Mouse (Mus musculus) midbrain, embryonic 14.5 days (tissue): Measurements from ENCODE around the gene Olfr558. TPM values are rescaled to one million over a fixed set of nuclear protein-coding genes. Genes with fewer than 3 reads are reported as not detected.

Source experiments
- ATAC-seq: fragments of 200-750 bp; cut with Nextera tagmentation; 2 replicates; pipeline ENCODE4 v1.8.0; 2017; ENCODE audit warnings: moderate number of reproducible peaks, moderate library complexity; ENCODE audit not compliant: low FRiP score, low TSS enrichment
- DNase-seq: peaks from one replicate; pipeline ENCODE4 v3.0.0-alpha.2; 2015
- H3K27ac ChIP-seq: fragments of 300-500 bp; sonication (generic); replicated peaks from 2 replicates; pipeline ENCODE4 v1.5.1; 2014; ENCODE audit warnings: mild to moderate bottlenecking, low read depth, low read length, moderate library complexity
- H3K27me3 ChIP-seq: fragments of 300-500 bp; sonication (generic); 2 replicates; pipeline ENCODE4 v1.6.1; 2014; ENCODE audit warnings: low read length, control low read depth, mixed read lengths; ENCODE audit not compliant: control insufficient read depth, insufficient read depth
- H3K36me3 ChIP-seq: fragments of 300-500 bp; sonication (generic); 2 replicates; pipeline ENCODE4 v1.6.1; 2014; ENCODE audit warnings: low read length, control low read depth; ENCODE audit not compliant: control insufficient read depth, insufficient read depth
- H3K4me1 ChIP-seq: fragments of 300-500 bp; sonication (generic); 2 replicates; pipeline ENCODE4 v1.6.1; 2014; ENCODE audit warnings: mild to moderate bottlenecking, antibody characterized with exemption, low read length, control low read depth; ENCODE audit not compliant: control insufficient read depth, insufficient read depth
- H3K4me2 ChIP-seq: fragments of 300-500 bp; sonication (generic); 2 replicates; pipeline ENCODE4 v1.6.1; 2014; ENCODE audit warnings: mild to moderate bottlenecking, low read length, moderate library complexity
- H3K4me3 ChIP-seq: fragments of 300-500 bp; sonication (generic); replicated peaks from 2 replicates; pipeline ENCODE4 v1.5.1; 2014; ENCODE audit warnings: low read depth, low read length
- H3K9ac ChIP-seq: fragments of 300-500 bp; sonication (generic); replicated peaks from 2 replicates; pipeline ENCODE4 v1.6.1; 2014; ENCODE audit warnings: mild to moderate bottlenecking, low read length, moderate library complexity
- H3K9me3 ChIP-seq: fragments of 300-500 bp; sonication (generic); 2 replicates; pipeline ENCODE4 v1.6.1; 2016; ENCODE audit warnings: low read length, control low read depth, mixed read lengths; ENCODE audit not compliant: control insufficient read depth
- WGBS: fragments of 180-500 bp; shearing (Covaris S2); extraction: QIAGEN DNeasy Blood & Tissue Kit; methylation state at CpG from one replicate; pipeline ENCODE4 v1.1.7; 2014; 5-methylcytosine and 5-hydroxymethylcytosine counted together
- polyA plus RNA-seq: library from polyadenylated mRNA; unstranded; fragments of >200 nt; fragmentation: Nextera tagmentation; extraction: Ambion mirVana; gene quantifications from 2 replicates; pipeline ENCODE4 v1.2.1, GENCODE M21; 2014

Olfr558 gene
- polyA plus RNA-seq = not detected in 2 replicates

- H3K4me1 ChIP-seq = no peaks in the 10 kb centered on the region
- no peak for DNase-seq
- H3K9me3 ChIP-seq = no peaks in the 10 kb centered on the region
- H3K36me3 ChIP-seq = no peaks in the 10 kb centered on the region
- H3K27me3 ChIP-seq = no peaks in the 10 kb centered on the region
- no peak within 1 kb of the TSS for H3K4me2 ChIP-seq
- no peak for ATAC-seq
- H3K9ac ChIP-seq = no peak within 1 kb of the TSS
- no peak within 1 kb of the TSS for H3K4me3 ChIP-seq
- no peak within 1 kb of the TSS for H3K27ac ChIP-seq
Measured at GRCm38 (mm10) chr7:102701915-102702314, at the start of gene Olfr558. Olfr558 (plus strand) TSS chr7:102702215.

- no peaks in the 10 kb centered on the region for H3K4me1 ChIP-seq
- WGBS = 73% methylated on average over 1 of the region's 1 CpGs
- no peaks in the 10 kb centered on the region for H3K27me3 ChIP-seq
- no peak for ATAC-seq
- DNase-seq = no peak
- no peaks in the 10 kb centered on the region for H3K36me3 ChIP-seq
- no peak within 1 kb of the TSS for H3K27ac ChIP-seq
- H3K9ac ChIP-seq = no peak within 1 kb of the TSS
- no peak within 1 kb of the TSS for H3K4me2 ChIP-seq
- no peak within 1 kb of the TSS for H3K4me3 ChIP-seq
- H3K9me3 ChIP-seq = no peaks in the 10 kb centered on the region
Measured at GRCm38 (mm10) chr7:102658523-102658922, 43.5 kb upstream of the Olfr558 start, which contains the start of gene Olfr555. Olfr555 (plus strand) TSS chr7:102658823.

GRCm38 (mm10) chr7:102664599-102664998, 37.4 kb upstream of the Olfr558 start, which contains the start of gene Olfr556:
Olfr556 (plus strand) TSS chr7:102664899.
- H3K9me3 ChIP-seq = no peaks in the 10 kb centered on the region
- no peak for ATAC-seq

GRCm38 (mm10) chr7:102665378-102665777, 36.6 kb upstream of the Olfr558 start:
- DNase-seq (peak; percentile 66), ATAC-seq (no peak)
- no peak overlapping the region for H3K9ac ChIP-seq
- H3K4me1 ChIP-seq = no peaks in the 10 kb centered on the region
- WGBS = 45% methylated on average over 2 of the region's 2 CpGs
- no peaks in the 10 kb centered on the region for H3K9me3 ChIP-seq
- H3K36me3 ChIP-seq = no peaks in the 10 kb centered on the region
- no peaks in the 10 kb centered on the region for H3K27me3 ChIP-seq
- H3K4me3 ChIP-seq = no peak overlapping the region
- H3K27ac ChIP-seq = no peak overlapping the region
- no peak overlapping the region for H3K4me2 ChIP-seq

More at GRCm38 (mm10) chr7:102664599-102664998, 37.4 kb upstream of the Olfr558 start, which contains the start of gene Olfr556:
- Histone ChIP-seq H3K27me3 (no peaks in the 10 kb centered on the region), H3K4me2 (no peak within 1 kb of the TSS), H3K4me1 (no peaks in the 10 kb centered on the region), H3K27ac (no peak within 1 kb of the TSS), H3K9ac (no peak within 1 kb of the TSS), H3K4me3 (no peak within 1 kb of the TSS), H3K36me3 (no peaks in the 10 kb centered on the region)
- 32% methylated on average over 3 of the region's 3 CpGs for WGBS
- no peak for DNase-seq

DNA sequence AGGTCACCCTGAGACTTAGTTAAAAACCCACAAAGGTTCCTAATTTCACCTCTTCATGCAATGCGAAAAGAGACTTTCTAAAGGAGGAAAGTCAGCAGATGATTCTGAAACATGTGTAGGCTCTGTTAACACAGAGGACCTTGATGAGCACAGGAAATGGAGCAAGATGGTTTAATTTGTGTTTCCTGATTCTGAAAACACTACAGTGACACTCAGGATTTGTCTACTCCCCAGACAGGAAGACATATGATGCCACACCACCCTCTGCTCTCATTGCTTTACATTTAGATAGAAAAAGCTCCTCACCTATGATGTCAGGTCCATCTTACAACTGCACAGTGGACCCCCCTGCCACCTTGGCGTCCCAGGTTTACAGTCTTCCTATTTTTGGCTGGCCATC, 25.8 kb upstream of the Olfr558 start:
- Histone ChIP-seq H3K4me1 (no peaks in the 10 kb centered on the region), H3K9ac (no peak overlapping the region), H3K27me3 (no peaks in the 10 kb centered on the region), H3K27ac (no peak overlapping the region), H3K4me3 (no peak overlapping the region), H3K36me3 (no peaks in the 10 kb centered on the region), H3K4me2 (no peak overlapping the region), H3K9me3 (no peaks in the 10 kb centered on the region)
- no peak for ATAC-seq
- WGBS = 84% methylated on average over 2 of the region's 2 CpGs
- no peak for DNase-seq

DNA sequence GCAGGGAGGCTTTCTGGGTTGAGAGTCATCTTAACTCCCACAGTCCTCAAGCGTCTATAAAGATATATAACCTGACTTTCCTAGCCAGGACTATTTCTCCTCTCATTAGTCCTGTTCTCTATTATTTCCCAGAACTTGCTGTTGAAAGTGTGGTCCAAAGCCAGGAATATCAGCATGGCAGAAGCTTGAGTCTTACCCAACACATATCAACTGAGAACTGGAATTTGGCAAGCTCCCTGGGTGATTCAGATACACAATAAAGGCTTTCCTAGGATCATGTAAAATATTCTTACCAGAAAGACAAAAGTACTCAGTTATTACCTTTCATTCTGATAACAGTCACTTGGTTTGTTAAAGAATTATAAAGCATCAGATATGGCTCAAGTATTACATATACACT, 20.1 kb upstream of the Olfr558 start:
- 93% methylated on average over 1 of the region's 1 CpGs for WGBS
- Histone ChIP-seq H3K9me3 (no peaks in the 10 kb centered on the region), H3K27me3 (no peaks in the 10 kb centered on the region), H3K4me2 (no peak overlapping the region), H3K36me3 (no peaks in the 10 kb centered on the region), H3K9ac (no peak overlapping the region), H3K4me1 (no peaks in the 10 kb centered on the region), H3K4me3 (no peak overlapping the region), H3K27ac (no peak overlapping the region)
- DNase-seq (no peak), ATAC-seq (no peak)

- Histone ChIP-seq H3K36me3 (no peaks in the 10 kb centered on the region), H3K4me3 (peak within 1 kb of the TSS; percentile 61), H3K9ac (peak within 1 kb of the TSS; percentile 62), H3K27me3 (no peaks in the 10 kb centered on the region), H3K4me2 (peak within 1 kb of the TSS; percentile 65), H3K4me1 (0 out of 2 replicates have a peak, but pooled peaks cover 3% of the 10 kb centered on the region), H3K27ac (peak within 1 kb of the TSS; percentile 57; the same call in 1 of the 2 replicates), H3K9me3 (no peaks in the 10 kb centered on the region)
- ATAC-seq = peak; percentile 99
- DNase-seq = peak; percentile 96
- under 1% methylated on average over 40 of the region's 40 CpGs for WGBS
Measured at GRCm38 (mm10) chr7:102686944-102687501, 15.0 kb upstream of the Olfr558 start, which contains the start of gene Trim68. Trim68 (minus strand) TSS chr7:102687327.

- no peak within 1 kb of the TSS for H3K27ac ChIP-seq
- no peaks in the 10 kb centered on the region for H3K4me1 ChIP-seq
- H3K4me2 ChIP-seq = no peak within 1 kb of the TSS
- no peak for ATAC-seq
- WGBS = 80% methylated on average over 5 of the region's 5 CpGs
- H3K27me3 ChIP-seq = no peaks in the 10 kb centered on the region
- no peak within 1 kb of the TSS for H3K4me3 ChIP-seq
- H3K9ac ChIP-seq = no peak within 1 kb of the TSS
- no peaks in the 10 kb centered on the region for H3K9me3 ChIP-seq
- no peaks in the 10 kb centered on the region for H3K36me3 ChIP-seq
- peak; percentile 72 for DNase-seq
Measured at GRCm38 (mm10) chr7:102695358-102696125, 6.5 kb upstream of the Olfr558 start, which contains the start of gene Olfr557. Olfr557 (plus strand) TSS chr7:102695910.
